ENCODE assay signal across 22 mouse cellular contexts in the genomic region with DNA sequence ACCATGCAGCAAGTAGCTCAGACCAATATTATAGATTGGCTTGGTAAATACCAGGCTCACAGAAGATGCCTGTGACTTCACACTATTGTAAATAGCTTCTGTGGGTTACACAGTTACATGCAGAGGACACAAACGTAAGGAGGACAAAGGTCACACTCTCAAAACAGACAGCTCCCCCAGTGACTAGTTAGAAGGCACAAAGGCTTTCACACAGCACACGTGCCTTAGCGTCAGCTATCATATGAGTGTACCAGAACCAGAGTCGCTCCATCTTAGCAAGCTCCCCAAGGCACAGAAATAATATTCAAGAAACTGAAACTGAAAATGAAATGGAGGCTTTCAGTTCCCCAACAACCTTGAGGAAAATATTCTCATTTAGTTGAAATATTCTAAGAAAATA. TPM values are rescaled to one million over a fixed set of nuclear protein-coding genes. Genes with fewer than 3 reads are reported as not detected.
A peak's percentile ranks its signal among the peaks of the same experiment; 100 is the strongest.
DNase-seq lines count a peak whose midpoint lies in the region; ATAC-seq and TF ChIP-seq lines count a peak whose summit lies in the region.
"Had no signal": no experiment of that assay in that cellular context is flagged by ENCODE, and none has a peak within 500 bp of the region (broad histone marks: within the 10 kb centered on the region; RNA-seq: fewer than 3 reads in every experiment).

No protein-coding gene starts in this region.

- no peak overlapping the region for H3K4me3 ChIP-seq in liver, embryonic 12.5 days
- H3K4me3 ChIP-seq in liver, embryonic 11.5 days (ENCODE audit: low read depth, low read length): no peak overlapping the region
- H3K4me3 ChIP-seq in intestine, embryonic 15.5 days (replicated peaks): no peak overlapping the region
- no peak overlapping the region for H3K4me3 ChIP-seq in liver, postnatal 0 days (ENCODE audit: low read depth, low read length)
- no peak overlapping the region for H3K4me3 ChIP-seq in stomach, postnatal 0 days (ENCODE audit: low read depth, low read length)
- H3K4me3 ChIP-seq: heart, embryonic 13.5 days; hindbrain, embryonic 15.5 days; limb, embryonic 12.5 days; lung, embryonic 15.5 days; midbrain, embryonic 13.5 days; myocyte had no signal

- no peaks in the 10 kb centered on the region for H3K27me3 ChIP-seq in liver, embryonic 12.5 days (replicated peaks)
- H3K27me3 ChIP-seq in liver, embryonic 11.5 days (replicated peaks; ENCODE audit: control insufficient read depth, insufficient read depth, low read length): no peaks in the 10 kb centered on the region
- H3K27me3 ChIP-seq in intestine, embryonic 15.5 days (replicated peaks): no peaks in the 10 kb centered on the region
- no peaks in the 10 kb centered on the region for H3K27me3 ChIP-seq in liver, postnatal 0 days (ENCODE audit: insufficient read depth, low read length)
- H3K27me3 ChIP-seq in stomach, postnatal 0 days (ENCODE audit: control insufficient read depth, insufficient read depth, low read length): no peaks in the 10 kb centered on the region
- H3K27me3 ChIP-seq: hindbrain, embryonic 15.5 days; limb, embryonic 12.5 days; lung, embryonic 15.5 days; midbrain, embryonic 13.5 days had no signal

- no peak overlapping the region for H3K27ac ChIP-seq in liver, embryonic 12.5 days
- no peak overlapping the region for H3K27ac ChIP-seq in liver, embryonic 11.5 days (ENCODE audit: low read depth, low read length)
- H3K27ac ChIP-seq in intestine, embryonic 15.5 days: no peak overlapping the region
- peak overlapping the region; percentile 50; the same call in 1 of the 2 replicates for H3K27ac ChIP-seq in liver, postnatal 0 days (ENCODE audit: low read depth)
- H3K27ac ChIP-seq in stomach, postnatal 0 days (replicated peaks): no peak overlapping the region
- H3K27ac ChIP-seq: heart, embryonic 13.5 days; limb, embryonic 12.5 days; lung, embryonic 15.5 days; macrophage had no signal

- no peaks in the 10 kb centered on the region for H3K36me3 ChIP-seq in liver, embryonic 12.5 days
- no peaks in the 10 kb centered on the region for H3K36me3 ChIP-seq in liver, embryonic 11.5 days (ENCODE audit: control insufficient read depth, insufficient read depth, low read length)
- no peaks in the 10 kb centered on the region for H3K36me3 ChIP-seq in intestine, embryonic 15.5 days
- H3K36me3 ChIP-seq in liver, postnatal 0 days (replicated peaks; ENCODE audit: insufficient read depth, low read length): no peaks in the 10 kb centered on the region
- H3K36me3 ChIP-seq in stomach, postnatal 0 days (ENCODE audit: control insufficient read depth, insufficient read depth, low read length): no peaks in the 10 kb centered on the region
- H3K36me3 ChIP-seq: heart, embryonic 13.5 days; hindbrain, embryonic 15.5 days; limb, embryonic 12.5 days; lung, embryonic 15.5 days; midbrain, embryonic 13.5 days had no signal

- no peak for TF ChIP-seq CTCF in liver, postnatal 0 days (IDR thresholded peaks at IDR 0.05; ENCODE audit: low read depth)
- no peak for TF ChIP-seq CTCF in stomach, postnatal 0 days (IDR thresholded peaks at IDR 0.05; ENCODE audit: low read depth)

- no peak overlapping the region for H3K4me2 ChIP-seq in liver, embryonic 12.5 days
- H3K4me2 ChIP-seq in liver, embryonic 11.5 days: no peak overlapping the region
- no peak overlapping the region for H3K4me2 ChIP-seq in intestine, embryonic 15.5 days (replicated peaks)
- no peak overlapping the region for H3K4me2 ChIP-seq in liver, postnatal 0 days (ENCODE audit: low read depth, low read length)
- no peak overlapping the region for H3K4me2 ChIP-seq in stomach, postnatal 0 days (replicated peaks; ENCODE audit: low read depth)
- H3K4me2 ChIP-seq: heart, embryonic 13.5 days; hindbrain, embryonic 15.5 days; limb, embryonic 12.5 days; lung, embryonic 15.5 days; midbrain, embryonic 13.5 days had no signal

- H3K4me1 ChIP-seq in liver, embryonic 12.5 days: peaks cover 15% of the 10 kb centered on the region; the same call in 1 of the 2 replicates
- no peaks in the 10 kb centered on the region for H3K4me1 ChIP-seq in liver, embryonic 11.5 days (replicated peaks; ENCODE audit: control insufficient read depth, insufficient read depth, low read length)
- no peaks in the 10 kb centered on the region for H3K4me1 ChIP-seq in intestine, embryonic 15.5 days (replicated peaks)
- H3K4me1 ChIP-seq in liver, postnatal 0 days (ENCODE audit: insufficient read depth): peaks cover 6% of the 10 kb centered on the region
- H3K4me1 ChIP-seq in stomach, postnatal 0 days (replicated peaks; ENCODE audit: control insufficient read depth, insufficient read depth): no peaks in the 10 kb centered on the region
- H3K4me1 ChIP-seq: heart, embryonic 13.5 days; limb, embryonic 12.5 days; lung, embryonic 15.5 days had no signal

- H3K9ac ChIP-seq in liver, embryonic 12.5 days: no peak overlapping the region
- H3K9ac ChIP-seq in liver, embryonic 11.5 days (ENCODE audit: low read depth, low read length): no peak overlapping the region
- H3K9ac ChIP-seq in intestine, embryonic 15.5 days: no peak overlapping the region
- no peak overlapping the region for H3K9ac ChIP-seq in liver, postnatal 0 days (replicated peaks)
- no peak overlapping the region for H3K9ac ChIP-seq in stomach, postnatal 0 days (ENCODE audit: low read length)
- H3K9ac ChIP-seq: heart, embryonic 13.5 days; hindbrain, embryonic 15.5 days; limb, embryonic 12.5 days; lung, embryonic 15.5 days; midbrain, embryonic 13.5 days had no signal

- WGBS in liver, embryonic 12.5 days (ENCODE audit: insufficient replicate concordance): 59% methylated on average over 4 of the region's 4 CpGs
- 58% methylated on average over 4 of the region's 4 CpGs for WGBS in liver, embryonic 11.5 days
- 49% methylated on average over 4 of the region's 4 CpGs for WGBS in intestine, embryonic 15.5 days
- WGBS in liver, postnatal 0 days (ENCODE audit: insufficient replicate concordance): 42% methylated on average over 4 of the region's 4 CpGs
- WGBS in stomach, postnatal 0 days: 43% methylated on average over 4 of the region's 4 CpGs

- no peaks in the 10 kb centered on the region for H3K9me3 ChIP-seq in liver, embryonic 12.5 days (replicated peaks)
- no peaks in the 10 kb centered on the region for H3K9me3 ChIP-seq in liver, embryonic 11.5 days (ENCODE audit: control insufficient read depth, low read length)
- no peaks in the 10 kb centered on the region for H3K9me3 ChIP-seq in intestine, embryonic 15.5 days
- H3K9me3 ChIP-seq in liver, postnatal 0 days (ENCODE audit: low read length): no peaks in the 10 kb centered on the region
- no peaks in the 10 kb centered on the region for H3K9me3 ChIP-seq in stomach, postnatal 0 days (ENCODE audit: control insufficient read depth, low read length)
- H3K9me3 ChIP-seq: heart, embryonic 13.5 days; hindbrain, embryonic 15.5 days; limb, embryonic 12.5 days; lung, embryonic 15.5 days; midbrain, embryonic 13.5 days had no signal

- peak; percentile 74; the same call in 1 of the 2 replicates for TF ChIP-seq EP300 in liver, postnatal 0 days (IDR thresholded peaks at IDR 0.05; ENCODE audit: low read depth)
- TF ChIP-seq EP300 in stomach, postnatal 0 days (optimal IDR thresholded peaks at IDR 0.05): no peak

- no peak for DNase-seq in liver, embryonic 11.5 days (ENCODE audit: low spot score)
- no peak for DNase-seq in liver, postnatal 0 days
- DNase-seq in stomach, postnatal 0 days (ENCODE audit: low spot score): no peak
- no peak for DNase-seq in adrenal gland, postnatal 10 days
- DNase-seq in testis, postnatal 14 days (ENCODE audit: low spot score): no peak
- no peak for DNase-seq in left cerebral cortex, adult 8-10 months (ENCODE audit: low spot score in 2 of 2)
- DNase-seq: adrenal gland, postnatal 14 days; cerebellum, adult 11 months; cerebellum, postnatal 14 days; embryo, embryonic 11 days; heart, postnatal 4 days; kidney, postnatal 36 days; right cerebral cortex, postnatal 14 days had no signal

- peak; percentile 46; the same call in 1 of the 2 replicates for ATAC-seq in liver, embryonic 12.5 days
- ATAC-seq in liver, embryonic 11.5 days (replicated peaks; ENCODE audit: low FRiP score): no peak
- peak; percentile 62; the same call in 1 of the 2 replicates for ATAC-seq in intestine, embryonic 15.5 days
- ATAC-seq in liver, postnatal 0 days: peak; percentile 96
- ATAC-seq in stomach, postnatal 0 days (ENCODE audit: low FRiP score, low TSS enrichment): peak; percentile 84

RNA-seq across cellular contexts. Expression of gene Man2a1, which starts 10.1 kb away (rescaled TPM):
- 5.9 and 7.3 TPM in 2 replicates for polyA plus RNA-seq in liver, embryonic 12.5 days (2016; fragmentation: Nextera tagmentation; extraction: Ambion mirVana)
- polyA plus RNA-seq in liver, embryonic 11.5 days (2014; fragmentation: Nextera tagmentation; extraction: Ambion mirVana): 5.7 and 6.8 TPM in 2 replicates
- 11.6 and 13.9 TPM in 2 replicates for polyA plus RNA-seq in intestine, embryonic 15.5 days (2015; fragmentation: Nextera tagmentation; extraction: Ambion mirVana)
- polyA plus RNA-seq in liver, postnatal 0 days (2015; fragmentation: Nextera tagmentation; extraction: Ambion mirVana): 11.5 and 12.8 TPM in 2 replicates
- polyA plus RNA-seq in stomach, postnatal 0 days (2015; fragmentation: Nextera tagmentation; extraction: Ambion mirVana): 8.2 and 9.3 TPM in 2 replicates
- 100 to 1,000 TPM in 1 of 2 experiments, 10 to 100 TPM in 1; 87.4 to 125 TPM for total RNA-seq in adrenal gland, postnatal 10 days (2021)
- 10 to 100 TPM; 20.3 to 21.7 (median 20.9) TPM for total RNA-seq in left cerebral cortex, adult 8-10 months (2022)
